ENCODE assay signal across 7 mouse cellular contexts in genomic region chr14:47649631-47650337, GRCm38 (mm10). TPM values are rescaled to one million over a fixed set of nuclear protein-coding genes. Genes with fewer than 3 reads are reported as not detected.
DNase-seq lines count a peak whose midpoint lies in the region; ATAC-seq and TF ChIP-seq lines count a peak whose summit lies in the region.

No protein-coding gene starts in this region.

- H3K4me1 ChIP-seq in brown adipose tissue, adult 24 weeks (ENCODE audit: control insufficient read depth, insufficient read depth, insufficient read length, low read length): peaks cover 5% of the 10 kb centered on the region
- H3K4me1 ChIP-seq in forebrain, embryonic 15.5 days: peaks cover 25% of the 10 kb centered on the region
- H3K4me1 ChIP-seq in hindbrain, embryonic 10.5 days (replicated peaks): peaks cover 30% of the 10 kb centered on the region
- peaks cover 15% of the 10 kb centered on the region for H3K4me1 ChIP-seq in megakaryocyte, embryonic 14.5 days
- peaks cover 3% of the 10 kb centered on the region; the same call in 1 of the 2 replicates for H3K4me1 ChIP-seq in small intestine, adult 2 months (ENCODE audit: control insufficient read depth, insufficient read depth, insufficient read length, low read length)

- no peak; the same call in 1 of the 2 replicates for TF ChIP-seq POLR2A in small intestine, adult 2 months (IDR thresholded peaks at IDR 0.05; ENCODE audit: low read depth, low read length)

- no peaks in the 10 kb centered on the region for H3K27me3 ChIP-seq in forebrain, embryonic 15.5 days
- H3K27me3 ChIP-seq in hindbrain, embryonic 10.5 days (ENCODE audit: insufficient read depth, poor library complexity, severe bottlenecking): peaks cover 4% of the 10 kb centered on the region; the same call in 1 of the 2 replicates
- no peaks in the 10 kb centered on the region for H3K27me3 ChIP-seq in megakaryocyte, embryonic 14.5 days (replicated peaks)
- H3K27me3 ChIP-seq in small intestine, adult 2 months (ENCODE audit: control insufficient read depth, insufficient read depth, low read length): no peaks in the 10 kb centered on the region

- H3K4me3 ChIP-seq in brown adipose tissue, adult 24 weeks (ENCODE audit: insufficient read depth, low read depth, low read length): peak overlapping the region; percentile 79
- H3K4me3 ChIP-seq in forebrain, embryonic 15.5 days: peak overlapping the region; percentile 98
- H3K4me3 ChIP-seq in hindbrain, embryonic 10.5 days: peak overlapping the region; percentile 83
- H3K4me3 ChIP-seq in megakaryocyte, embryonic 14.5 days (replicated peaks): peak overlapping the region; percentile 95
- H3K4me3 ChIP-seq in small intestine, adult 2 months (ENCODE audit: low read depth, low read length): peak overlapping the region; percentile 89

- H3K36me3 ChIP-seq in forebrain, embryonic 15.5 days: no peaks in the 10 kb centered on the region
- H3K36me3 ChIP-seq in hindbrain, embryonic 10.5 days: peaks cover 5% of the 10 kb centered on the region; the same call in 1 of the 2 replicates
- H3K36me3 ChIP-seq in megakaryocyte, embryonic 14.5 days (replicated peaks; ENCODE audit: low read length): peaks cover 6% of the 10 kb centered on the region
- no peaks in the 10 kb centered on the region; the same call in 1 of the 2 replicates for H3K36me3 ChIP-seq in small intestine, adult 2 months (ENCODE audit: control insufficient read depth, insufficient read depth, low read length)

- WGBS in forebrain, embryonic 15.5 days: under 1% methylated on average over 46 of the region's 46 CpGs
- under 1% methylated on average over 46 of the region's 46 CpGs for WGBS in hindbrain, embryonic 10.5 days
- under 1% methylated on average over 46 of the region's 46 CpGs for WGBS in small intestine, adult 2 months

- no peaks in the 10 kb centered on the region for H3K9me3 ChIP-seq in forebrain, embryonic 15.5 days
- H3K9me3 ChIP-seq in hindbrain, embryonic 10.5 days: no peaks in the 10 kb centered on the region
- H3K9me3 ChIP-seq in megakaryocyte, embryonic 14.5 days: no peaks in the 10 kb centered on the region

- peak overlapping the region; percentile 82 for H3K4me2 ChIP-seq in forebrain, embryonic 15.5 days (replicated peaks)

- no peak for TF ChIP-seq CTCF in small intestine, adult 2 months (IDR thresholded peaks at IDR 0.05; ENCODE audit: extremely low read depth, insufficient read length, insufficient replicate concordance, low read depth, low read length)

- peak; percentile 88 for ATAC-seq in forebrain, embryonic 15.5 days (replicated peaks)

- H3K27ac ChIP-seq in brown adipose tissue, adult 24 weeks (replicated peaks; ENCODE audit: low read depth, low read length): peak overlapping the region; percentile 67
- H3K27ac ChIP-seq in forebrain, embryonic 15.5 days (replicated peaks): peak overlapping the region; percentile 85
- H3K27ac ChIP-seq in hindbrain, embryonic 10.5 days: peak overlapping the region; percentile 98
- H3K27ac ChIP-seq in small intestine, adult 2 months (ENCODE audit: insufficient read depth, low read depth, low read length): peak overlapping the region; percentile 68

- peak overlapping the region; percentile 99 for H3K9ac ChIP-seq in forebrain, embryonic 15.5 days (replicated peaks)

- peak; percentile 71 for DNase-seq in NIH3T3 (ENCODE audit: low read depth)
- peak; percentile 78 for DNase-seq in hindbrain, embryonic 10.5 days (ENCODE audit: low spot score)
- DNase-seq in left cerebral cortex, adult 8-10 months (ENCODE audit: low spot score in 2 of 2): peak; percentile 27 to 33

RNA-seq across cellular contexts. Expression of gene Ktn1, which starts 1.5 kb away (rescaled TPM):
- 15.2 and 18.3 TPM in 2 replicates for polyA plus RNA-seq in brown adipose tissue, adult 24 weeks (2012; ENCODE audit: insufficient read depth, insufficient read length, missing spikeins)
- polyA plus RNA-seq in forebrain, embryonic 15.5 days (2015; fragmentation: Nextera tagmentation; extraction: Ambion mirVana): 63.7 and 68.3 TPM in 2 replicates
- polyA plus RNA-seq in hindbrain, embryonic 10.5 days (2016; fragmentation: Nextera tagmentation; extraction: Ambion mirVana): 44.3 and 62.6 TPM in 2 replicates
- 10 to 100 TPM; 81.6 to 87.6 (median 86.2) TPM for total RNA-seq in left cerebral cortex, adult 8-10 months (2022)
- polyA plus RNA-seq in megakaryocyte, embryonic 14.5 days (2012; ENCODE audit: insufficient read depth, low replicate concordance): 1.8 TPM in 1 of 2 replicates, not detected in the other
- 0.80 and 1.6 TPM in 2 replicates for polyA plus RNA-seq in small intestine, adult 2 months (2012; rRNA removed)

Comparison
In these comparisons a context has a peak if more than half of its experiments do, and no peak if none do; other contexts are left out.
1. Peak in every context shown above with its lines: DNase-seq, ATAC-seq, H3K4me3 ChIP-seq and H3K27ac ChIP-seq.